Mouse (Mus musculus) testis, adult 2 months (tissue): Measurements from ENCODE around the gene Stx2. TPM values are rescaled to one million over a fixed set of nuclear protein-coding genes. Genes with fewer than 3 reads are reported as not detected.

Source experiments
- H3K27ac ChIP-seq: fragments of 200-500 bp; 2 replicates; pipeline ENCODE4 v1.5.1; 2012; ENCODE audit warnings: low read depth, low read length; ENCODE audit not compliant: control insufficient read depth, insufficient read depth
- H3K27me3 ChIP-seq: fragments of 200-500 bp; 2 replicates; pipeline ENCODE4 v1.6.1; 2012; ENCODE audit warnings: mild to moderate bottlenecking, low read length, moderate library complexity; ENCODE audit not compliant: control insufficient read depth, insufficient read depth
- H3K36me3 ChIP-seq: fragments of 200-500 bp; 2 replicates; pipeline ENCODE4 v1.6.1; 2012; ENCODE audit warnings: mild to moderate bottlenecking, low read length; ENCODE audit not compliant: control insufficient read depth, insufficient read depth
- H3K4me1 ChIP-seq: fragments of 200-500 bp; 2 replicates; pipeline ENCODE4 v1.6.1; 2012; ENCODE audit warnings: low read length; ENCODE audit not compliant: control insufficient read depth, insufficient read depth
- H3K4me3 ChIP-seq: fragments of 200-500 bp; 2 replicates; pipeline ENCODE4 v1.5.1; 2012; ENCODE audit warnings: low read depth, mild to moderate bottlenecking, low read length, moderate library complexity, mixed read lengths; ENCODE audit not compliant: control insufficient read depth
- CTCF ChIP-seq: fragments of 200-500 bp; IDR thresholded peaks from 2 replicates; pipeline ENCODE4 v1.5.1; 2012; ENCODE audit warnings: low read depth, mild to moderate bottlenecking, inconsistent platforms, low read length, moderate library complexity; ENCODE audit not compliant: control insufficient read depth, insufficient read depth, insufficient replicate concordance
- POLR2A ChIP-seq: fragments of 200-500 bp; IDR thresholded peaks from 2 replicates; pipeline ENCODE4 v1.6.1; 2012; ENCODE audit warnings: low read depth, mild to moderate bottlenecking, inconsistent platforms, low read length, moderate library complexity; ENCODE audit not compliant: control insufficient read depth
- polyA plus RNA-seq: library from polyadenylated mRNA; depleted of rRNA; stranded (reverse); fragments of >200 nt; gene quantifications from 2 replicates; pipeline ENCODE4 v1.2.3, GENCODE M21; 2012; rRNA removed

The Stx2 gene
- polyA plus RNA-seq, 1 experiment, result 52.4 TPM

- Histone ChIP-seq H3K4me3 (no peak overlapping the region), H3K36me3 (no peaks in the 10 kb centered on the region), H3K27ac (no peak overlapping the region), H3K27me3 (no peaks in the 10 kb centered on the region), H3K4me1 (peaks cover 4% of the 10 kb centered on the region)
- TF ChIP-seq CTCF, result no peak
- TF ChIP-seq POLR2A, result no peak
Observed at GRCm38 (mm10) chr5:128952291-128953195, 55.8 kb downstream of the Stx2 start.

- H3K27me3 ChIP-seq, result no peaks in the 10 kb centered on the region
- H3K4me1 ChIP-seq, result peaks cover 7% of the 10 kb centered on the region
- no peak overlapping the region for H3K4me3 ChIP-seq
- no peaks in the 10 kb centered on the region for H3K36me3 ChIP-seq
- no peak overlapping the region for H3K27ac ChIP-seq
- TF ChIP-seq POLR2A, result no peak
- no peak for TF ChIP-seq CTCF
Observed at GRCm38 (mm10) chr5:128951472-128951871, 56.9 kb downstream of the Stx2 start.

- Histone ChIP-seq H3K27ac (no peak overlapping the region), H3K4me3 (no peak overlapping the region), H3K36me3 (no peaks in the 10 kb centered on the region), H3K27me3 (no peaks in the 10 kb centered on the region), H3K4me1 (peaks cover 5% of the 10 kb centered on the region)
- TF ChIP-seq CTCF (peak; percentile 74; the same call in 1 of the 2 replicates), POLR2A (no peak)
Observed at GRCm38 (mm10) chr5:128947093-128947492, 61.3 kb downstream of the Stx2 start.

GRCm38 (mm10) chr5:128940436-128940835 lies 67.9 kb downstream of the Stx2 start:
- no peak overlapping the region for H3K4me3 ChIP-seq
- H3K27ac ChIP-seq, result no peak overlapping the region
- peaks cover 3% of the 10 kb centered on the region for H3K4me1 ChIP-seq
- H3K27me3 ChIP-seq, result no peaks in the 10 kb centered on the region
- H3K36me3 ChIP-seq, result no peaks in the 10 kb centered on the region
- no peak for TF ChIP-seq CTCF
- no peak for TF ChIP-seq POLR2A

- H3K4me1 ChIP-seq, result peaks cover 3% of the 10 kb centered on the region
- H3K4me3 ChIP-seq, result no peak overlapping the region
- no peaks in the 10 kb centered on the region for H3K36me3 ChIP-seq
- no peak overlapping the region for H3K27ac ChIP-seq
- TF ChIP-seq POLR2A, result no peak
- TF ChIP-seq CTCF, result no peak
- no peaks in the 10 kb centered on the region for H3K27me3 ChIP-seq
Observed at GRCm38 (mm10) chr5:128935359-128935899, 72.9 kb downstream of the Stx2 start.

Other genes with a start within 250 kb of the Stx2 start
- 1.2 and 1.9 TPM in 2 replicates for gene Rimbp2, start 55.1 kb downstream of the Stx2 start, polyA plus RNA-seq
- gene Ran, start 11.5 kb upstream of the Stx2 start, polyA plus RNA-seq, result 254 and 277 TPM in 2 replicates
- gene Adgrd1, start 88.2 kb upstream of the Stx2 start, polyA plus RNA-seq, result 1.3 and 1.6 TPM in 2 replicates